Mouse (Mus musculus): ENCODE measurements at regions not wholly inside any gene's neighbourhood (a gene's known extent, or its start where the extent isn't known, plus 50 kb on each side); places are given as distances from the start of the nearest gene placed in this dataset.
"Not testable (repeated sequence)": the region's sequence is repeated elsewhere in the genome, so short reads cannot be mapped to it uniquely, and the experiment has no call there.

GRCm38 (mm10) chr10:81996742-81997536, 51.0 kb upstream of the Zfp873 start:
- peak; percentile 50 to 80 for DNase-seq (ENCODE audit: low spot score in 2 of 2)
- intact Hi-C loops (cut with DNase I) = not testable (repeated sequence)

Measured in left cerebral cortex, postnatal 25 days (tissue).